Mouse (Mus musculus): ENCODE data around the gene Hip1r.

- TF ChIP-seq GATA1 (IDR thresholded peaks at IDR 0.05; ENCODE audit: low read depth, low read length) (no peak), EP300 (IDR thresholded peaks at IDR 0.05; ENCODE audit: low read depth in 1 of 2, low read length in 2 of 2) (no peak), USF1 (IDR thresholded peaks at IDR 0.05; ENCODE audit: low read depth, low read length) (no peak), ZMIZ1 (IDR thresholded peaks at IDR 0.05; ENCODE audit: low read depth, low read length) (no peak)
These were observed 20.0 kb downstream of the Hip1r start for GRCm38 (mm10) chr5:123993263-123994036.

Data from MEL (cell line).